ENCODE assay signal across 9 mouse cellular contexts in the genomic region with DNA sequence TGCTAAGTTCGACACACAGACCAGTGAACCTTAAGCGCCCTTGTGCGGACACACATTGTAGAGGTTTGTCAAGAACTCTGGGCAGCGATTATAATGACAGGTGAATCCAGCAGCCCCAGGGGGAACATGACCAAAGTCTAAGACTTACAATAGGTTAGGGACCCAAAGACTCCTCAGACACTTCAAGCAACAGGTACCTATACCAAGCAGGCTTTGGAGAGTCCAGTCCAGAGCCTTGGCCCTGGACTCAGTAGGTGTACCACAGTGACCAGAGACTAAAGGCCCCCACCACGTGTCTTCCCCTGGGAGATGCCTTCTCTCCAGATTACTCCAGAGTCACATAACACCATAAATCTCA. TPM values are rescaled to one million over a fixed set of nuclear protein-coding genes. Genes with fewer than 3 reads are reported as not detected.
DNase-seq lines count a peak whose midpoint lies in the region; ATAC-seq and TF ChIP-seq lines count a peak whose summit lies in the region.
"Had no signal": no experiment of that assay in that cellular context is flagged by ENCODE, and none has a peak within 500 bp of the region (broad histone marks: within the 10 kb centered on the region; RNA-seq: fewer than 3 reads in every experiment).

No protein-coding gene starts in this region.

- peak; percentile 6 for DNase-seq in lung, postnatal 0 days (ENCODE audit: low spot score)
- no peak for DNase-seq in lung, adult 2 months
- peak; percentile 44 for DNase-seq in forebrain, postnatal 0 days
- peak; percentile 39 for DNase-seq in kidney, postnatal 10 days
- peak; percentile 51 for DNase-seq in retina, embryonic 14.5 days (ENCODE audit: low spot score)
- no peak for DNase-seq in lung, postnatal 14 days
- DNase-seq in urinary bladder, postnatal 36 days (ENCODE audit: low spot score in 2 of 2): no peak

- 76% methylated on average over 5 of the region's 5 CpGs for WGBS in lung, postnatal 0 days
- WGBS in lung, adult 2 months: 91% methylated on average over 5 of the region's 5 CpGs
- WGBS in forebrain, postnatal 0 days: 63% methylated on average over 5 of the region's 5 CpGs

- no peak for TF ChIP-seq CTCF in lung, postnatal 0 days (IDR thresholded peaks at IDR 0.05)
- TF ChIP-seq CTCF in lung, adult 2 months (IDR thresholded peaks at IDR 0.05; ENCODE audit: insufficient read depth, low read length): no peak
- no peak for TF ChIP-seq CTCF in forebrain, postnatal 0 days (IDR thresholded peaks at IDR 0.05; ENCODE audit: low read depth)

- TF ChIP-seq POLR2A in lung, adult 2 months (IDR thresholded peaks at IDR 0.05; ENCODE audit: borderline replicate concordance, extremely low read depth, low read depth, low read length): no peak

- peaks cover 3% of the 10 kb centered on the region; the same call in 1 of the 2 replicates for H3K4me1 ChIP-seq in lung, postnatal 0 days (ENCODE audit: insufficient read depth, low read depth, low read length)
- H3K4me1 ChIP-seq in lung, adult 2 months (ENCODE audit: control insufficient read depth, insufficient read depth, low read length): peaks cover 7% of the 10 kb centered on the region
- 0 out of 2 replicates have a peak, but pooled peaks cover 6% of the 10 kb centered on the region for H3K4me1 ChIP-seq in forebrain, postnatal 0 days (ENCODE audit: insufficient read depth)

- no peaks in the 10 kb centered on the region for H3K9me3 ChIP-seq in lung, postnatal 0 days (ENCODE audit: low read length)
- H3K9me3 ChIP-seq in forebrain, postnatal 0 days (ENCODE audit: low read length): no peaks in the 10 kb centered on the region

- no peak for TF ChIP-seq EP300 in lung, postnatal 0 days (IDR thresholded peaks at IDR 0.05)

- no peaks in the 10 kb centered on the region for H3K36me3 ChIP-seq in lung, postnatal 0 days (ENCODE audit: insufficient read depth, low read length)
- no peaks in the 10 kb centered on the region for H3K36me3 ChIP-seq in forebrain, postnatal 0 days (ENCODE audit: insufficient read depth)

- no peak overlapping the region for H3K4me3 ChIP-seq in lung, postnatal 0 days (ENCODE audit: low read depth, low read length)
- no peak overlapping the region for H3K4me3 ChIP-seq in lung, adult 2 months (replicated peaks; ENCODE audit: extremely low read depth, low read depth, low read length)
- H3K4me3 ChIP-seq in forebrain, postnatal 0 days (ENCODE audit: low read depth, low read length): no peak overlapping the region

- no peak overlapping the region for H3K27ac ChIP-seq in lung, postnatal 0 days (ENCODE audit: low read length)
- H3K27ac ChIP-seq in forebrain, postnatal 0 days (ENCODE audit: low read depth, low read length): no peak overlapping the region

- H3K9ac ChIP-seq in lung, postnatal 0 days (replicated peaks; ENCODE audit: low read depth): no peak overlapping the region
- H3K9ac ChIP-seq in forebrain, postnatal 0 days: no peak overlapping the region

- no peaks in the 10 kb centered on the region for H3K27me3 ChIP-seq in lung, postnatal 0 days (replicated peaks; ENCODE audit: insufficient read depth, low read length)
- H3K27me3 ChIP-seq in forebrain, postnatal 0 days (ENCODE audit: insufficient read depth, low read length): no peaks in the 10 kb centered on the region

- no peak for ATAC-seq in lung, postnatal 0 days
- no peak for ATAC-seq in forebrain, postnatal 0 days

- H3K4me2 ChIP-seq in lung, postnatal 0 days (replicated peaks; ENCODE audit: low read depth, low read length): peak overlapping the region; percentile 97
- H3K4me2 ChIP-seq in forebrain, postnatal 0 days (ENCODE audit: low read depth): peak overlapping the region; percentile 88; the same call in 1 of the 2 replicates

RNA-seq across cellular contexts. Expression of a gene that starts 5.0 kb away (rescaled TPM):
- 11.0 and 11.3 TPM in 2 replicates for polyA plus RNA-seq in lung, postnatal 0 days (2015; fragmentation: Nextera tagmentation; extraction: Ambion mirVana)
- polyA plus RNA-seq in lung, adult 2 months (2012; rRNA removed): 3.3 and 4.4 TPM in 2 replicates
- 2.6 and 3.5 TPM in 2 replicates for total RNA-seq in forebrain, postnatal 0 days (2014; rRNA removed)
- 10.1 and 11.8 TPM in 2 replicates for polyA plus RNA-seq in forebrain, postnatal 0 days (2015; fragmentation: Nextera tagmentation; extraction: Ambion mirVana)

RNA-seq across cellular contexts. Expression of a gene that starts 16.3 kb away (rescaled TPM):
- 2.5 and 3.0 TPM in 2 replicates for polyA plus RNA-seq in lung, postnatal 0 days (2015; fragmentation: Nextera tagmentation; extraction: Ambion mirVana)
- 1.8 and 2.1 TPM in 2 replicates for polyA plus RNA-seq in lung, adult 2 months (2012; rRNA removed)
- 11.4 and 12.6 TPM in 2 replicates for total RNA-seq in forebrain, postnatal 0 days (2014; rRNA removed)
- 4.3 and 4.9 TPM in 2 replicates for polyA plus RNA-seq in forebrain, postnatal 0 days (2015; fragmentation: Nextera tagmentation; extraction: Ambion mirVana)

RNA-seq across cellular contexts. Expression of a gene that starts 22.5 kb away (rescaled TPM):
- polyA plus RNA-seq in lung, postnatal 0 days (2015; fragmentation: Nextera tagmentation; extraction: Ambion mirVana): 35.1 and 38.9 TPM in 2 replicates
- polyA plus RNA-seq in lung, adult 2 months (2012; rRNA removed): 27.3 and 34.7 TPM in 2 replicates
- 27.3 and 31.3 TPM in 2 replicates for total RNA-seq in forebrain, postnatal 0 days (2014; rRNA removed)
- 15.9 and 27.4 TPM in 2 replicates for polyA plus RNA-seq in forebrain, postnatal 0 days (2015; fragmentation: Nextera tagmentation; extraction: Ambion mirVana)

RNA-seq across cellular contexts. Expression of a gene that starts 35.8 kb away (rescaled TPM):
- polyA plus RNA-seq in lung, postnatal 0 days (2015; fragmentation: Nextera tagmentation; extraction: Ambion mirVana): not detected in 2 replicates
- polyA plus RNA-seq in lung, adult 2 months (2012; rRNA removed): not detected in 2 replicates
- total RNA-seq in forebrain, postnatal 0 days (2014; rRNA removed): not detected in 2 replicates
- polyA plus RNA-seq in forebrain, postnatal 0 days (2015; fragmentation: Nextera tagmentation; extraction: Ambion mirVana): not detected in 2 replicates
- polyA plus RNA-seq: large intestine, adult 2 months; lung, embryonic 16.5 days had no signal

Comparison
In these comparisons a context has a peak if more than half of its experiments do, and no peak if none do; other contexts are left out.
1. DNase-seq: peak in lung, postnatal 0 days (single experiment), forebrain, postnatal 0 days (single experiment), kidney, postnatal 10 days (single experiment) and retina, embryonic 14.5 days (single experiment); none in lung, adult 2 months (single experiment), lung, postnatal 14 days (single experiment) and urinary bladder, postnatal 36 days (0 of 2).